11 mouse cellular contexts compared by ENCODE assay signal in the genomic region with DNA sequence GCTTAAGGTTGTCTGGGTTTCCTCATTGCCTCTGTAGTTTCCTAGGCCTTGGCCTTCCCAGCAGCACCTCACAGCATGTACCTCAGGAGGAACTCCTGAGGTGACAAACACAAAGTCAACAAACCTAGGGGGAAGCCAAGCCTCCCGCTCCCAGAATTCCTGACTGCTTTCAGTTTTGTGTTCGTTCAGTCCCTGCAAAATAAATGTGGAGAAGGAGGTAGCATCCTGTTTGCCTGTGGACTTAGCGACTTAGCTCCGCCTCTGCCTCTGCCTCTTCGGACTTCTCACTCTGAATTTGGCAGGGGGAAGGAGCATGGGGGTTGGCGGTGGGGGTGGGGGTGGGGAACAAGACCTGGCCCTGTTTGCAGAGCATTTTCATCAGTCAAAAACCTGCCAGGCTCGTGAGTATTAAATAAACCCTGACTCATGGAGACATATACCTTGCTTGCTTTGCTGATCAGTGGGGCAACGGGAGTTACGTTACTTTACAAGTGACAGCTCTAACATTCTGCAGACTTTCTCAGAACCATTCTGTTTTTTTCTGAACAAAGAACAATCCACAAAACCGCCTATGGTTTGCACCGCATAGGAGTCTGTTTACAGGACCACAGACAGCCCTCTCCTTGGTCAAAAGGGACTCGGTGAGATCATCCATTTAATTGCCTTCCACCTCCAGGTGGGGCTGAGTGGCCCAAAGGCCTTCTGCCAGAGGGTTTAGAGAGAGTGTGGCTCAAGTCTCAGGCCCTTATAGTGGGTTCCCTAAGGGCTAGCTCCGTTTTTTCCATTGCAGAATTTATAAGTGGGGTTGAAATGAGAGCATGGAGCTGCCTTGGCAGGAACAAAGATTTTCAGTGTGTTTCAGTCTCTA. TPM values are rescaled to one million over a fixed set of nuclear protein-coding genes. Genes with fewer than 3 reads are reported as not detected.
DNase-seq lines count a peak whose midpoint lies in the region; ATAC-seq and TF ChIP-seq lines count a peak whose summit lies in the region.
"Had no signal": no experiment of that assay in that cellular context is flagged by ENCODE, and none has a peak within 500 bp of the region (broad histone marks: within the 10 kb centered on the region; RNA-seq: fewer than 3 reads in every experiment).

No protein-coding gene starts in this region.

- WGBS in kidney, embryonic 14.5 days: 12% methylated on average over 13 of the region's 13 CpGs
- 11% methylated on average over 13 of the region's 13 CpGs for WGBS in embryonic facial prominence, embryonic 13.5 days
- WGBS in intestine, postnatal 0 days: 14% methylated on average over 13 of the region's 13 CpGs
- 19% methylated on average over 13 of the region's 13 CpGs for WGBS in midbrain, embryonic 13.5 days

- DNase-seq in kidney, postnatal 36 days: no peak
- peak; percentile 27 for DNase-seq in lung, postnatal 10 days
- no peak for DNase-seq in left cerebral cortex, postnatal 36 days (ENCODE audit: low spot score in 2 of 2)
- DNase-seq: kidney, adult 2 months; thymus, adult 2 months had no signal

- no peak overlapping the region for H3K9ac ChIP-seq in kidney, embryonic 14.5 days (ENCODE audit: low read depth, low read length)
- H3K9ac ChIP-seq in embryonic facial prominence, embryonic 13.5 days: 0 out of 2 replicates have a peak overlapping the region, but pooled peaks have one; percentile 1
- no peak overlapping the region for H3K9ac ChIP-seq in intestine, postnatal 0 days (ENCODE audit: low read depth, low read length)
- no peak overlapping the region for H3K9ac ChIP-seq in midbrain, embryonic 13.5 days (replicated peaks)
- H3K9ac ChIP-seq: midbrain, embryonic 12.5 days had no signal

- no peak overlapping the region for H3K27ac ChIP-seq in kidney, embryonic 14.5 days (ENCODE audit: low read depth, low read length)
- H3K27ac ChIP-seq in embryonic facial prominence, embryonic 13.5 days: peak overlapping the region; percentile 93
- peak overlapping the region; percentile 54 for H3K27ac ChIP-seq in intestine, postnatal 0 days (ENCODE audit: low read depth, low read length)
- H3K27ac ChIP-seq in midbrain, embryonic 13.5 days: no peak overlapping the region
- H3K27ac ChIP-seq: midbrain, embryonic 12.5 days had no signal

- H3K4me3 ChIP-seq in kidney, embryonic 14.5 days (ENCODE audit: low read length): no peak overlapping the region
- H3K4me3 ChIP-seq in embryonic facial prominence, embryonic 13.5 days: no peak overlapping the region
- H3K4me3 ChIP-seq in intestine, postnatal 0 days (ENCODE audit: low read depth, low read length): no peak overlapping the region
- H3K4me3 ChIP-seq in midbrain, embryonic 13.5 days (replicated peaks): no peak overlapping the region
- H3K4me3 ChIP-seq: midbrain, embryonic 12.5 days had no signal

- intact Hi-C loops in left cerebral cortex, postnatal 36 days (cut with DNase I): no loop called here

- H3K9me3 ChIP-seq in kidney, embryonic 14.5 days (ENCODE audit: control insufficient read depth, low read length): no peaks in the 10 kb centered on the region
- H3K9me3 ChIP-seq in embryonic facial prominence, embryonic 13.5 days: no peaks in the 10 kb centered on the region
- no peaks in the 10 kb centered on the region for H3K9me3 ChIP-seq in intestine, postnatal 0 days (ENCODE audit: control insufficient read depth)
- no peaks in the 10 kb centered on the region for H3K9me3 ChIP-seq in midbrain, embryonic 13.5 days
- H3K9me3 ChIP-seq: midbrain, embryonic 12.5 days had no signal

- peak; percentile 16; the same call in 1 of the 2 replicates for TF ChIP-seq CTCF in intestine, postnatal 0 days (IDR thresholded peaks at IDR 0.05; ENCODE audit: low read depth)

- H3K27me3 ChIP-seq in kidney, embryonic 14.5 days (ENCODE audit: control insufficient read depth, insufficient read depth, low read length): no peaks in the 10 kb centered on the region
- 0 out of 2 replicates have a peak, but pooled peaks cover 3% of the 10 kb centered on the region for H3K27me3 ChIP-seq in embryonic facial prominence, embryonic 13.5 days
- no peaks in the 10 kb centered on the region for H3K27me3 ChIP-seq in intestine, postnatal 0 days (replicated peaks; ENCODE audit: control insufficient read depth, insufficient read depth, low read length)
- H3K27me3 ChIP-seq in midbrain, embryonic 13.5 days: peaks cover 17% of the 10 kb centered on the region

- ATAC-seq in kidney, embryonic 14.5 days (ENCODE audit: low FRiP score, low TSS enrichment): no peak
- peak; percentile 66; the same call in 1 of the 2 replicates for ATAC-seq in embryonic facial prominence, embryonic 13.5 days (ENCODE audit: insufficient number of reproducible peaks, insufficient read depth, low FRiP score, low TSS enrichment, low read depth)
- ATAC-seq in intestine, postnatal 0 days: peak; percentile 74
- ATAC-seq in cerebellum, adult (ENCODE audit: insufficient number of reproducible peaks, low FRiP score, low TSS enrichment): no peak
- ATAC-seq in midbrain, embryonic 13.5 days: no peak

- peak overlapping the region; percentile 19; the same call in 1 of the 2 replicates for H3K4me2 ChIP-seq in kidney, embryonic 14.5 days (replicated peaks; ENCODE audit: low read depth, low read length)
- peak overlapping the region; percentile 33 for H3K4me2 ChIP-seq in embryonic facial prominence, embryonic 13.5 days
- H3K4me2 ChIP-seq in intestine, postnatal 0 days (replicated peaks; ENCODE audit: low read depth): peak overlapping the region; percentile 51
- H3K4me2 ChIP-seq in midbrain, embryonic 13.5 days (replicated peaks): no peak overlapping the region
- H3K4me2 ChIP-seq: midbrain, embryonic 12.5 days had no signal

- no peaks in the 10 kb centered on the region for H3K36me3 ChIP-seq in kidney, embryonic 14.5 days (ENCODE audit: control insufficient read depth, insufficient read depth, low read length)
- H3K36me3 ChIP-seq in embryonic facial prominence, embryonic 13.5 days: no peaks in the 10 kb centered on the region
- no peaks in the 10 kb centered on the region for H3K36me3 ChIP-seq in intestine, postnatal 0 days (ENCODE audit: control insufficient read depth, insufficient read depth)
- H3K36me3 ChIP-seq in midbrain, embryonic 13.5 days: no peaks in the 10 kb centered on the region
- H3K36me3 ChIP-seq: midbrain, embryonic 12.5 days had no signal

- no peaks in the 10 kb centered on the region for H3K4me1 ChIP-seq in kidney, embryonic 14.5 days (ENCODE audit: control insufficient read depth, insufficient read depth, low read length)
- peaks cover 36% of the 10 kb centered on the region for H3K4me1 ChIP-seq in embryonic facial prominence, embryonic 13.5 days
- no peaks in the 10 kb centered on the region for H3K4me1 ChIP-seq in intestine, postnatal 0 days (replicated peaks; ENCODE audit: control insufficient read depth, insufficient read depth, low read length)
- peaks cover 35% of the 10 kb centered on the region for H3K4me1 ChIP-seq in midbrain, embryonic 13.5 days (replicated peaks)

RNA-seq across cellular contexts. Expression of gene Cdon, which starts 15.7 kb away (rescaled TPM):
- 3.6 and 6.2 TPM in 2 replicates for polyA plus RNA-seq in kidney, embryonic 14.5 days (2014; fragmentation: Nextera tagmentation; extraction: Ambion mirVana)
- polyA plus RNA-seq in embryonic facial prominence, embryonic 13.5 days (2015; fragmentation: Nextera tagmentation; extraction: Ambion mirVana): 20.7 and 21.4 TPM in 2 replicates
- polyA plus RNA-seq in intestine, postnatal 0 days (2015; fragmentation: Nextera tagmentation; extraction: Ambion mirVana): 1.9 and 2.4 TPM in 2 replicates
- total RNA-seq in left cerebral cortex, postnatal 36 days (2021): 1 to 10 TPM; 8.0 to 9.1 TPM
- 9.2 and 10.7 TPM in 2 replicates for polyA plus RNA-seq in midbrain, embryonic 13.5 days (2015; fragmentation: Nextera tagmentation; extraction: Ambion mirVana)

Comparison
In these comparisons a context has a peak if more than half of its experiments do, and no peak if none do; other contexts are left out.
1. ATAC-seq: peak in embryonic facial prominence, embryonic 13.5 days (single experiment) and intestine, postnatal 0 days (single experiment); none in kidney, embryonic 14.5 days (single experiment), cerebellum, adult (single experiment) and midbrain, embryonic 13.5 days (single experiment).
2. H3K27ac ChIP-seq: peak in embryonic facial prominence, embryonic 13.5 days (single experiment) and intestine, postnatal 0 days (single experiment); none in kidney, embryonic 14.5 days (single experiment) and midbrain, embryonic 13.5 days (single experiment).